Mouse (Mus musculus): Measurements from ENCODE around the gene Caln1. TPM values are rescaled to one million over a fixed set of nuclear protein-coding genes. Genes with fewer than 3 reads are reported as not detected.

Caln1 gene
- polyA plus RNA-seq, 1 experiment from 2014 or later: 0.08 TPM

GRCm38 (mm10) chr5:130476741-130477140 is 107.5 kb downstream of the Caln1 start:
- no peak for TF ChIP-seq CTCF (IDR thresholded peaks at IDR 0.05; ENCODE audit: low read depth)
- H3K9me3 ChIP-seq (ENCODE audit: low read depth, low read length): no peaks in the 10 kb centered on the region
- H3K36me3 ChIP-seq (ENCODE audit: insufficient read depth): no peaks in the 10 kb centered on the region
- H3K4me1 ChIP-seq (ENCODE audit: insufficient read depth): no peaks in the 10 kb centered on the region
- no peak overlapping the region for H3K4me3 ChIP-seq (ENCODE audit: low read depth, low read length)
- WGBS: 62% methylated on average over 12 of the region's 12 CpGs
- no peak overlapping the region for H3K4me2 ChIP-seq
- no peaks in the 10 kb centered on the region for H3K27me3 ChIP-seq (ENCODE audit: insufficient read depth, low read length)
- no peak overlapping the region for H3K9ac ChIP-seq
- DNase-seq (peak; percentile 36), ATAC-seq (ENCODE audit: insufficient read depth) (no peak)
- no peak overlapping the region for H3K27ac ChIP-seq (ENCODE audit: low read depth)

DNA sequence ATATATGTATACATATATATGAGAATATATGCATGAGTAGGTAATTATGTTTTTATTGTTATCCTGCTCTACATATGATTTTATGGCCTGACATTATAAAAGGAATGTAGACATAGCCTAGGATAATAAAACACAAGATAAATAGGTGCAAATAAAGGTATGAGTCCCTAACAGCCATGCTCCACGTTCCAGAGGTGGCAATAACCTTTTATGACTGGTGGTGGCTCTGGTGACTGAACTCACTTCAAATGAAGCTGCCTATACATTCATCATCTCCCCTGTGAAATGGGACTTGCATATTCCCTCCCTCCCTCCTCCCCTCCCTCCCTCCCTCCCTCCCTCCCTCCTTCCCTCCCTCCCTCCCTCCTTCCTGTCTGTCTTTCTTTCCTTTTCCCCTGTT is 111.0 kb downstream of the Caln1 start:
- no peak overlapping the region for H3K4me2 ChIP-seq
- no peak for TF ChIP-seq CTCF (IDR thresholded peaks at IDR 0.05; ENCODE audit: low read depth)
- H3K27me3 ChIP-seq (ENCODE audit: insufficient read depth, low read length): no peaks in the 10 kb centered on the region
- WGBS: 67% methylated on average over 1 of the region's 1 CpGs
- no peaks in the 10 kb centered on the region for H3K4me1 ChIP-seq (ENCODE audit: insufficient read depth)
- no peak for DNase-seq
- H3K9me3 ChIP-seq (ENCODE audit: low read depth, low read length): no peaks in the 10 kb centered on the region
- no peak overlapping the region for H3K4me3 ChIP-seq (ENCODE audit: low read depth, low read length)
- no peak for ATAC-seq (ENCODE audit: insufficient read depth)
- H3K9ac ChIP-seq: no peak overlapping the region
- H3K36me3 ChIP-seq (ENCODE audit: insufficient read depth): no peaks in the 10 kb centered on the region
- no peak overlapping the region for H3K27ac ChIP-seq (ENCODE audit: low read depth)

DNA sequence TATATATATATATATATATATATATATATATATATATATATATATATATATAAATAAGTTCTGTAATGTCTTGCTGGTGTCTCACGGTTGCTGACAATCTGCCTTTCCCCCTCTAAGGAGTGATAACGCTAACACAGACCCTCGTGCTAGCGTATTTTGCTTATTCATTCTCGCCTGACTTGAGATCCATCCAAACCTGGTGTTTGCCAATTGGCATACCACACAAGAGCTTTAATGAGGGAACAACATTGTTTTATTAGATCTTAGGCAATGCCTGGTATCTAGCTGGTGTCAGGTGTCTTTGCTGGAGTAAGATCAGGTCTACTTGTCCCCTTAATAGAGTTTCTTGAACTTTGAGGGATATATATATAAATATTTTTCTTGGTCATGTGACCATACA is 122.2 kb downstream of the Caln1 start:
- 75% methylated on average over 5 of the region's 5 CpGs for WGBS
- no peak for ATAC-seq (ENCODE audit: insufficient read depth)
- no peak overlapping the region for H3K9ac ChIP-seq
- H3K27me3 ChIP-seq (ENCODE audit: insufficient read depth, low read length): no peaks in the 10 kb centered on the region
- H3K4me3 ChIP-seq (ENCODE audit: low read depth, low read length): no peak overlapping the region
- H3K27ac ChIP-seq (ENCODE audit: low read depth): no peak overlapping the region
- no peaks in the 10 kb centered on the region for H3K9me3 ChIP-seq (ENCODE audit: low read depth, low read length)
- no peak for TF ChIP-seq CTCF (IDR thresholded peaks at IDR 0.05; ENCODE audit: low read depth)
- H3K4me2 ChIP-seq: no peak overlapping the region
- H3K36me3 ChIP-seq (ENCODE audit: insufficient read depth): no peaks in the 10 kb centered on the region
- no peaks in the 10 kb centered on the region for H3K4me1 ChIP-seq (ENCODE audit: insufficient read depth)
- no peak for DNase-seq

- Histone ChIP-seq H3K9ac (no peak overlapping the region), H3K36me3 (ENCODE audit: insufficient read depth) (no peaks in the 10 kb centered on the region), H3K4me2 (no peak overlapping the region), H3K27ac (ENCODE audit: low read depth) (no peak overlapping the region), H3K4me3 (ENCODE audit: low read depth, low read length) (no peak overlapping the region), H3K27me3 (ENCODE audit: insufficient read depth, low read length) (no peaks in the 10 kb centered on the region), H3K9me3 (ENCODE audit: low read depth, low read length) (no peaks in the 10 kb centered on the region), H3K4me1 (ENCODE audit: insufficient read depth) (no peaks in the 10 kb centered on the region)
- DNase-seq (no peak), ATAC-seq (ENCODE audit: insufficient read depth) (no peak)
- 75% methylated on average over 7 of the region's 7 CpGs for WGBS
- TF ChIP-seq CTCF (IDR thresholded peaks at IDR 0.05; ENCODE audit: low read depth): no peak
Measured at GRCm38 (mm10) chr5:130492305-130492704, 123.0 kb downstream of the Caln1 start.

- no peak for ATAC-seq (ENCODE audit: insufficient read depth)
- Histone ChIP-seq H3K4me2 (no peak overlapping the region), H3K9ac (no peak overlapping the region), H3K9me3 (ENCODE audit: low read depth, low read length) (no peaks in the 10 kb centered on the region), H3K36me3 (ENCODE audit: insufficient read depth) (no peaks in the 10 kb centered on the region), H3K4me1 (ENCODE audit: insufficient read depth) (no peaks in the 10 kb centered on the region), H3K27me3 (ENCODE audit: insufficient read depth, low read length) (no peaks in the 10 kb centered on the region), H3K27ac (ENCODE audit: low read depth) (no peak overlapping the region), H3K4me3 (ENCODE audit: low read depth, low read length) (no peak overlapping the region)
- WGBS: 71% methylated on average over 9 of the region's 9 CpGs
- no peak for DNase-seq
- no peak for TF ChIP-seq CTCF (IDR thresholded peaks at IDR 0.05; ENCODE audit: low read depth)
Measured at GRCm38 (mm10) chr5:130502541-130502940, 133.3 kb downstream of the Caln1 start.

- Histone ChIP-seq H3K27me3 (ENCODE audit: insufficient read depth, low read length) (no peaks in the 10 kb centered on the region), H3K27ac (ENCODE audit: low read depth) (no peak overlapping the region), H3K4me1 (ENCODE audit: insufficient read depth) (no peaks in the 10 kb centered on the region), H3K9ac (no peak overlapping the region), H3K36me3 (ENCODE audit: insufficient read depth) (no peaks in the 10 kb centered on the region), H3K4me2 (no peak overlapping the region), H3K9me3 (ENCODE audit: low read depth, low read length) (no peaks in the 10 kb centered on the region), H3K4me3 (ENCODE audit: low read depth, low read length) (no peak overlapping the region)
- no peak for ATAC-seq (ENCODE audit: insufficient read depth)
- TF ChIP-seq CTCF (IDR thresholded peaks at IDR 0.05; ENCODE audit: low read depth): no peak
- WGBS: 81% methylated on average over 5 of the region's 5 CpGs
- no peak for DNase-seq
Measured at GRCm38 (mm10) chr5:130504891-130505290, 135.6 kb downstream of the Caln1 start.

- H3K4me2 ChIP-seq: no peak overlapping the region
- H3K9ac ChIP-seq: no peak overlapping the region
- DNase-seq: no peak
- H3K27ac ChIP-seq (ENCODE audit: low read depth): no peak overlapping the region
- no peak overlapping the region for H3K4me3 ChIP-seq (ENCODE audit: low read depth, low read length)
- no peak for TF ChIP-seq CTCF (IDR thresholded peaks at IDR 0.05; ENCODE audit: low read depth)
- no peak for ATAC-seq (ENCODE audit: insufficient read depth)
- H3K9me3 ChIP-seq (ENCODE audit: low read depth, low read length): no peaks in the 10 kb centered on the region
- no peaks in the 10 kb centered on the region for H3K4me1 ChIP-seq (ENCODE audit: insufficient read depth)
- no peaks in the 10 kb centered on the region for H3K36me3 ChIP-seq (ENCODE audit: insufficient read depth)
- 89% methylated on average over 2 of the region's 2 CpGs for WGBS
- H3K27me3 ChIP-seq (ENCODE audit: insufficient read depth, low read length): no peaks in the 10 kb centered on the region
Measured at GRCm38 (mm10) chr5:130510516-130510915, 141.3 kb downstream of the Caln1 start.

DNA sequence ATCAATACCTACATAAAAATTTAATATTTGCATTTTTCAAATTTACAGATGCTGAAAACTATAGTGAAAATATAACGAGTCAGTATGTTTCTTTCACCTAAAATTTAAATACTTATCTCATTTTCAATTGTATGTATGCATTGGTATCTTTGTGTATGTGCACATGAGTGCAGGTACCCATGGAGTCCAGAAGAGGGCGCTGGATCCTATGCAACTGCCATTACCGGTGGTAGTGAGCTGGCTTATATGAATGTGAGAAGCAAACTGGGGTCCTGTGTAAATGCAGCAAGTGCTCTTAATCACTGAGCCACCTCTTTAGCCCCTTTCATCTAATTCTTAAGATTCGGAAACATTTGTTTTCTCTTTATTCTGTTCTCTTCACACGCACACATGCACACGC is 146.1 kb downstream of the Caln1 start:
- Histone ChIP-seq H3K4me1 (ENCODE audit: insufficient read depth) (no peaks in the 10 kb centered on the region), H3K9me3 (ENCODE audit: low read depth, low read length) (no peaks in the 10 kb centered on the region), H3K4me2 (no peak overlapping the region), H3K36me3 (ENCODE audit: insufficient read depth) (no peaks in the 10 kb centered on the region), H3K27me3 (ENCODE audit: insufficient read depth, low read length) (no peaks in the 10 kb centered on the region), H3K27ac (ENCODE audit: low read depth) (no peak overlapping the region), H3K4me3 (ENCODE audit: low read depth, low read length) (no peak overlapping the region), H3K9ac (no peak overlapping the region)
- DNase-seq (no peak), ATAC-seq (ENCODE audit: insufficient read depth) (no peak)
- no peak for TF ChIP-seq CTCF (IDR thresholded peaks at IDR 0.05; ENCODE audit: low read depth)
- 83% methylated on average over 6 of the region's 6 CpGs for WGBS
